Mouse (Mus musculus) embryonic facial prominence, embryonic 14.5 days (tissue): ENCODE measurements around the gene Prkar1b. TPM values are rescaled to one million over a fixed set of nuclear protein-coding genes. Genes with fewer than 3 reads are reported as not detected.

Experiments
- ATAC-seq: fragments of 200-750 bp; cut with Nextera tagmentation; 2 replicates; pipeline ENCODE4 v1.8.0; 2017; ENCODE audit warnings: low read depth, moderate number of reproducible peaks, moderate TSS enrichment
- DNase-seq: peaks from one replicate; pipeline ENCODE4 v3.0.0-alpha.2; 2015; ENCODE audit warnings: low spot score
- H3K27ac ChIP-seq: fragments of 300-500 bp; sonication (generic); replicated peaks from 2 replicates; pipeline ENCODE4 v1.5.1; 2014; ENCODE audit warnings: low read depth, mild to moderate bottlenecking, low read length, moderate library complexity
- H3K27me3 ChIP-seq: fragments of 300-500 bp; sonication (generic); replicated peaks from 2 replicates; pipeline ENCODE4 v1.6.1; 2014; ENCODE audit warnings: low read length; ENCODE audit not compliant: control insufficient read depth, insufficient read depth
- H3K36me3 ChIP-seq: fragments of 300-500 bp; sonication (generic); 2 replicates; pipeline ENCODE4 v1.6.1; 2014; ENCODE audit warnings: low read length, mixed read lengths; ENCODE audit not compliant: control insufficient read depth, insufficient read depth
- H3K4me1 ChIP-seq: fragments of 300-500 bp; sonication (generic); 2 replicates; pipeline ENCODE4 v1.6.1; 2014; ENCODE audit warnings: antibody characterized with exemption, low read length; ENCODE audit not compliant: control insufficient read depth, insufficient read depth
- H3K4me2 ChIP-seq: fragments of 300-500 bp; sonication (generic); 2 replicates; pipeline ENCODE4 v1.6.1; 2014; ENCODE audit warnings: low read depth, mild to moderate bottlenecking, low read length, moderate library complexity, mixed read lengths
- H3K4me3 ChIP-seq: fragments of 300-500 bp; sonication (generic); 2 replicates; pipeline ENCODE4 v1.5.1; 2014; ENCODE audit warnings: low read depth, mild to moderate bottlenecking, low read length
- H3K9ac ChIP-seq: fragments of 300-500 bp; sonication (generic); 2 replicates; pipeline ENCODE4 v1.6.1; 2014; ENCODE audit warnings: low read depth, mild to moderate bottlenecking, low read length, moderate library complexity, mixed read lengths
- H3K9me3 ChIP-seq: fragments of 300-500 bp; sonication (generic); 2 replicates; pipeline ENCODE4 v1.6.1; 2016; ENCODE audit warnings: low read length; ENCODE audit not compliant: control insufficient read depth
- WGBS: fragments of 180-500 bp; shearing (Covaris S2); extraction: QIAGEN DNeasy Blood & Tissue Kit; methylation state at CpG from one replicate; pipeline ENCODE4 v1.1.7; 2014; 5-methylcytosine and 5-hydroxymethylcytosine counted together
- polyA plus RNA-seq: library from polyadenylated mRNA; unstranded; fragments of >200 nt; fragmentation: Nextera tagmentation; extraction: Ambion mirVana; gene quantifications from 2 replicates; pipeline ENCODE4 v1.2.1, GENCODE M21; 2014

Prkar1b gene
- polyA plus RNA-seq, 1 experiment from 2014 or later: 22.8 TPM

- 29% methylated on average over 11 of the region's 11 CpGs for WGBS
- no peak overlapping the region for H3K9ac ChIP-seq
- no peaks in the 10 kb centered on the region for H3K9me3 ChIP-seq
- ATAC-seq: peak; percentile 77
- H3K36me3 ChIP-seq: peaks cover 72% of the 10 kb centered on the region
- DNase-seq: peak; percentile 78
- no peak overlapping the region for H3K27ac ChIP-seq
- H3K4me2 ChIP-seq: no peak overlapping the region
- H3K4me3 ChIP-seq: no peak overlapping the region
- no peaks in the 10 kb centered on the region for H3K4me1 ChIP-seq
- no peaks in the 10 kb centered on the region for H3K27me3 ChIP-seq
Observed at GRCm38 (mm10) chr5:139178895-139179631, 29.3 kb upstream of the Prkar1b start.

- 64% methylated on average over 10 of the region's 10 CpGs for WGBS
- Histone ChIP-seq H3K9me3 (no peaks in the 10 kb centered on the region), H3K27ac (no peak overlapping the region; the same call in 1 of the 2 replicates), H3K4me2 (no peak overlapping the region), H3K27me3 (no peaks in the 10 kb centered on the region), H3K4me3 (no peak overlapping the region), H3K36me3 (peaks cover 69% of the 10 kb centered on the region), H3K9ac (peak overlapping the region; percentile 22; the same call in 1 of the 2 replicates), H3K4me1 (no peaks in the 10 kb centered on the region)
- DNase-seq: peak; percentile 51
- peak; percentile 56 for ATAC-seq
Observed at GRCm38 (mm10) chr5:139174556-139175547, 25.1 kb upstream of the Prkar1b start.

GRCm38 (mm10) chr5:139174141-139174540, 24.3 kb upstream of the Prkar1b start:
- Histone ChIP-seq H3K27ac (no peak overlapping the region), H3K4me1 (no peaks in the 10 kb centered on the region), H3K4me2 (no peak overlapping the region), H3K36me3 (peaks cover 67% of the 10 kb centered on the region), H3K4me3 (no peak overlapping the region), H3K9ac (peak overlapping the region; percentile 22), H3K9me3 (no peaks in the 10 kb centered on the region), H3K27me3 (no peaks in the 10 kb centered on the region)
- 72% methylated on average over 10 of the region's 10 CpGs for WGBS
- ATAC-seq: no peak
- DNase-seq: no peak

- Histone ChIP-seq H3K27me3 (no peaks in the 10 kb centered on the region), H3K4me3 (no peak overlapping the region), H3K9me3 (no peaks in the 10 kb centered on the region), H3K9ac (no peak overlapping the region), H3K36me3 (peaks cover 71% of the 10 kb centered on the region), H3K4me2 (no peak overlapping the region), H3K27ac (no peak overlapping the region), H3K4me1 (no peaks in the 10 kb centered on the region)
- ATAC-seq (no peak), DNase-seq (no peak)
- WGBS: 93% methylated on average over 4 of the region's 4 CpGs
Observed at GRCm38 (mm10) chr5:139171929-139172328, 22.1 kb upstream of the Prkar1b start.

GRCm38 (mm10) chr5:139167548-139167947, 17.7 kb upstream of the Prkar1b start:
- no peak overlapping the region for H3K4me2 ChIP-seq
- no peaks in the 10 kb centered on the region for H3K27me3 ChIP-seq
- 65% methylated on average over 1 of the region's 1 CpGs for WGBS
- H3K4me1 ChIP-seq: no peaks in the 10 kb centered on the region
- no peak overlapping the region for H3K4me3 ChIP-seq
- DNase-seq (no peak), ATAC-seq (no peak)
- no peaks in the 10 kb centered on the region for H3K9me3 ChIP-seq
- no peak overlapping the region for H3K27ac ChIP-seq
- H3K36me3 ChIP-seq: peaks cover 85% of the 10 kb centered on the region
- H3K9ac ChIP-seq: no peak overlapping the region

- 87% methylated on average over 6 of the region's 6 CpGs for WGBS
- Histone ChIP-seq H3K9ac (no peak overlapping the region), H3K4me3 (no peak overlapping the region), H3K27me3 (no peaks in the 10 kb centered on the region), H3K27ac (no peak overlapping the region), H3K9me3 (no peaks in the 10 kb centered on the region), H3K36me3 (peaks cover 85% of the 10 kb centered on the region), H3K4me1 (no peaks in the 10 kb centered on the region), H3K4me2 (no peak overlapping the region)
- DNase-seq (no peak), ATAC-seq (no peak)
Observed at GRCm38 (mm10) chr5:139166781-139167361, 17.1 kb upstream of the Prkar1b start.

- Histone ChIP-seq H3K9ac (no peak overlapping the region), H3K27me3 (no peaks in the 10 kb centered on the region), H3K36me3 (peaks cover 65% of the 10 kb centered on the region), H3K4me3 (no peak overlapping the region), H3K4me1 (no peaks in the 10 kb centered on the region), H3K27ac (no peak overlapping the region), H3K4me2 (no peak overlapping the region), H3K9me3 (no peaks in the 10 kb centered on the region)
- WGBS: 84% methylated on average over 10 of the region's 10 CpGs
- no peak for ATAC-seq
- DNase-seq: no peak
Observed at GRCm38 (mm10) chr5:139161632-139162031, 11.8 kb upstream of the Prkar1b start.

GRCm38 (mm10) chr5:139160899-139161298, 11.1 kb upstream of the Prkar1b start:
- H3K36me3 ChIP-seq: peaks cover 66% of the 10 kb centered on the region
- H3K4me1 ChIP-seq: no peaks in the 10 kb centered on the region
- ATAC-seq (no peak), DNase-seq (no peak)
- WGBS: 82% methylated on average over 8 of the region's 8 CpGs
- H3K27me3 ChIP-seq: no peaks in the 10 kb centered on the region
- no peak overlapping the region for H3K4me3 ChIP-seq
- no peak overlapping the region for H3K4me2 ChIP-seq
- no peaks in the 10 kb centered on the region for H3K9me3 ChIP-seq
- H3K27ac ChIP-seq: no peak overlapping the region
- H3K9ac ChIP-seq: no peak overlapping the region
